Mouse (Mus musculus): ENCODE data around the gene Tubb5. TPM values are rescaled to one million over a fixed set of nuclear protein-coding genes. Genes with fewer than 3 reads are reported as not detected.

The Tubb5 gene
- total RNA-seq, 2 experiments from 2014 or later: 441 to 478 TPM

GRCm38 (mm10) chr17:35810900-35811648 lies 27.0 kb downstream of the Tubb5 start:
- intact Hi-C loops (cut with DNase I): no loop called here
- DNase-seq (ENCODE audit: low spot score in 2 of 2): no peak

- no peak for DNase-seq (ENCODE audit: low spot score in 2 of 2)
- intact Hi-C loops (cut with DNase I): no loop called here
Measured at GRCm38 (mm10) chr17:35809395-35809794, 28.7 kb downstream of the Tubb5 start.

DNA sequence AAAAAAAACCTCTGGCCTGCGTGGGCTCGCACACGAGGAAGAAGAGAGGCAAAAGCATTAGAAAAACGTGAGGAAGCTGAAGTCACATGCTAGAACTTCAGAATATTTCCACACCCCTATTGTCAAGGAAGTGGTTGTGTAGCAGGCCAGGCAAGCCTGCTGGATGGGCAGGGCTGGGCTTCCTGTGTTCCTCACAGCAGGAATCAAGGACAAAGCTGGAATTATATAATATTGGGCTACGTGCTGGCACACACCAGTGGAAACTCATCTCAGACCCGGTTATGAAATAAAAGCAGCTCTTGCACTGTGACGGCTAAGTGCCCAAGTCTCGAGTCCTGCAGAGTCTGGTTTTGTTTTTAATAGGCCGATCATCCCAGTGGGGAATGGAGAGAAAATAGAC lies 30.0 kb downstream of the Tubb5 start:
- intact Hi-C loops (cut with DNase I): no loop called here

DNA sequence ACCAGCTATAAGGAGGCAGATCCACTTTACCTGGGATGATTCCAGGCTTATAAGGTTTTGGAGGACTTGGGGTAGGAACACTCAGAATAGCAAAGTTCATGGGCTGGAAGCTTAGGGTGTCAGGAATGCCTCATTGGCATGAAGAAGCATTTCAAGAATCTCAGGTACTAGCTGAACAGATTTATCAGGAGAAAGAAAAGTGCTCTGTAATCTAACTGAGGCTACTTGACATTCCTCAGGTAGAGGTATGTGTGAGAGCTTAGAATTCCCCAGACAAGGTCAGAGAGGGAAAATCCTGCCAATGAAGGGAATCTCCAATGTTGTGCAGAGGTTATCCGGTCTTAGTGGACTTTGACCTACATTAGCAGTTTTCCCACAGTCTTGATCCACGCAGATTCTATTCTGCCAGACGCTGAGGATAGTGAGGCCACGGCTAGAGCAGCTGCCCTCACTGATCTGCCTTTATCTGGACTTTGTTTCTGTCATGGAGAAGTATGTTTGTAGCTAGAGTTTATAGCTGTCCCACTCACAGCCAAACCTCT lies 34.2 kb downstream of the Tubb5 start:
- intact Hi-C loops (cut with DNase I): no loop called here
- DNase-seq (ENCODE audit: low spot score in 2 of 2): no peak

More for the DNA sequence above, 30.0 kb downstream of the Tubb5 start:
- DNase-seq (ENCODE audit: low spot score in 2 of 2): no peak

DNA sequence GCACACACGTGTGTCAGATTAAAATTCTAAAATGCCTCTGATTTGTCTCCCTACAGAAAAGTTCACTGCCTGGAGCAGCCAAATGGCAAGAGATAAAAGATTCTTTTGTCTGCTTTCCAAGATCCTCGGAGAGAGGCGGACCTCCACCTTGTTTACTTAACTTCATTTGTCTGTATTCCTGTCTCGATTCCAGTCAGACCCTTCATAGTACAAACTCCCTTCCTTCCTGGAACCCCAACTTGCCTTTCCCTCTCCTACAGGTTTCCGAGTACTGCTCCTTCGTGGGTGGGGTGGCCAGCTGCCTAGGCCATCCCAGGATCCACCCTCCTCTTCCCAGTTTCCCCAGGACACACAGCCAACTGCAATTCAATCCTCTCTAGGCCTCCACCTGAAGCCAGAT lies 35.1 kb downstream of the Tubb5 start:
- no peak for DNase-seq (ENCODE audit: low spot score in 2 of 2)
- intact Hi-C loops (cut with DNase I): no loop called here

- no peak for DNase-seq (ENCODE audit: low spot score in 2 of 2)
- intact Hi-C loops (cut with DNase I): no loop called here
Measured at GRCm38 (mm10) chr17:35800905-35801304, 37.2 kb downstream of the Tubb5 start.

GRCm38 (mm10) chr17:35796835-35797234 lies 41.3 kb downstream of the Tubb5 start:
- DNase-seq (ENCODE audit: low spot score in 2 of 2): no peak

GRCm38 (mm10) chr17:35795656-35796055 lies 42.5 kb downstream of the Tubb5 start:
- DNase-seq (ENCODE audit: low spot score in 2 of 2): no peak
- intact Hi-C loops (cut with DNase I): no loop called here

More at GRCm38 (mm10) chr17:35796835-35797234, 41.3 kb downstream of the Tubb5 start:
- intact Hi-C loops (cut with DNase I): no loop called here

DNA sequence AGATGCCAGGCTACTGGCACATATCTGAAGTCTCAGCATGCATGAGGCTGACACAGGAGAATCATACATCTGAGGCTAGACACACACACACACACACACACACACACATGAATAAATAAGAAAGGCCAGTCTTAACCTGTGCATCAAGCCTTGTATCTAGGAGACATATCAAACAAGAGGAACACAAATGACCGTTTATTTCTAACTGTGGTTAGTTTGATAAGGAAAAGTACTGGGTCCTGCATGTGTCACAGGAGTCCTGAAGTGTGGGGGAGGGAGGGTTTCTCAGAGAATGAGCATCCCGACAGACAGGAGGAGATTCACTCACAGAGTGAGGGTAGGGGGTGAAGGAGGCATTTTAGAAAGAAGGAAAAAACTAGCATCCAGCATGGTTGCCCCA lies 43.0 kb downstream of the Tubb5 start:
- DNase-seq (ENCODE audit: low spot score in 2 of 2): no peak
- intact Hi-C loops (cut with DNase I): no loop called here

DNA sequence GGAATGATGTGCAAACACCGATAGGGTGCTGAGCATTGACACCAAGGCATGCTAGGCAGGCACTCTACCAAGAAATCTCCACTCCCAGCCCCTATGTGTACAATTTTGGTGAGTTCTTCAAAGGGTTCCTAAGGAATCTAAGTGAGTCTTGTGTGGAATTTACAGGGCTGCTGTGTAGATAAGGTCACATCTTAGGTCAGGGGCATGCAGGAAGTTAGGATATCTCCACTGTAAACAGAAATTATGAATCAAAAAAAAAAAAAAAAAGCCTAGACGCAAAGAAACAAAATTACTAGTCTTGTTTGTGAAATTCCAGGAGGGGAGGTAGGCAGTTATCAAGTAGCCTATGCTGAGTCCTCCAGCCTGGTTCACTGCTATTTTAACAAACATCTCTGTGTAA lies 45.3 kb downstream of the Tubb5 start:
- intact Hi-C loops (cut with DNase I): no loop called here
- DNase-seq (ENCODE audit: low spot score in 2 of 2): no peak

DNA sequence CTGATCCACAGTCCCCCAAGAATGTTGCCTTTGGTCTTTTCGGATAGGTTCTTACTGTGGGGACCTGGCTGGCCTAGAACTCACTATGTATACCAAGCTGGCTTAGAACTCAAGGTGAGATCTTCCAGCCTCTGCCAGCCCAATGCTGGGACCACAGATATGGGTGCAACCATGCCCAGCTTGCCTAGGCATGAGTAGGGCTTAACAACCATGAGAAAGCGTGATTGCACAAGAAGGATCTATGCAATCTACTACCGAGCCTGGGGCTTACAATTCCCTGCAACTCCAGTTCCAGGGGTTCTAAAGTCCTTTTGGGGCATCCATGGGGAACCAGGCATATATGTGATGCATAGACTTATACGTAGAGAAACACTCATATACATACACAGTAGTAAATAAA lies 47.2 kb downstream of the Tubb5 start:
- intact Hi-C loops (cut with DNase I): no loop called here
- DNase-seq (ENCODE audit: low spot score in 2 of 2): no peak

DNA sequence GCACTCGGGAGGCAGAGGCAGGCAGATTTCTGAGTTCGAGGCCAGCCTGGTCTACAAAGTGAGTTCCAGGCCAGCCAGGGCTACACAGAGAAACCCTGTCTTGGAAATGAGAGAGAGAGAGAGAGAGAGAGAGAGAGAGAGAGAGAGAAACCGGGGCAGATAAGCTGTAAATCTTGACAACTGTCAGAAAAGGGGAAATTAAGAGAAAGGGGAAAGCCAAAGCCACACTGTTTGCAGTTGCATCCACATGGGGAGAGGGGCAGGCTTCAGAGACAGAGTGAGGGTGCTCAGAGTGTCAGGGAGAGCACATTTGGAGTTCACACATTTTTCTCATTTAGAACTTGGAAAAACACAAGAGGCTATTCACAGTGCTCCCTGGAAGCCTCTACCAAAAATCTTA lies 50.1 kb downstream of the Tubb5 start:
- intact Hi-C loops (cut with DNase I): no loop called here
- DNase-seq (ENCODE audit: low spot score in 2 of 2): no peak

DNA sequence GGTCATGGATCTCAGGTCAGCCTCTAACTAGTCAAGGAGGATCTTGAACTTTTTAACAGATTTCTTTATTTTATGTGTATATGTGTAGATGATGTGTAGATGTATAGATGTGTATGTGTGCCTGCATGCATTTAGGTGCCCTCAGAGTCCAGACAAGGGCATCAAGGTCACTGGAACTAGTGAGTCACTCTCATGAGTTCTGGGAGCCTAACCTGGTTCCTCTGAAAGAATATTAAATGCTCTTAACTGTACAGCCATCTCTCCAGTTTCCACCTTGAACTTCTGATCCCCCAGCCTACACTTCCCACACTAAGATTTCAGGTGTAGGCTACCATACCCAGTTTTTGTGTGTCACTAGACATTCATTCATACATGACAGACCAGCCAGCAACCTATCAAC lies 50.6 kb downstream of the Tubb5 start:
- intact Hi-C loops (cut with DNase I): no loop called here
- DNase-seq (ENCODE audit: low spot score in 2 of 2): no peak

GRCm38 (mm10) chr17:35785140-35785539 lies 53.0 kb downstream of the Tubb5 start:
- no peak for DNase-seq (ENCODE audit: low spot score in 2 of 2)
- intact Hi-C loops (cut with DNase I): no loop called here

- DNase-seq (ENCODE audit: low spot score in 2 of 2): no peak
- intact Hi-C loops (cut with DNase I): loop anchor here (5.0 kb wide), 1 partner anchor 47 kb away; no protein-coding TSS in a partner anchor
Measured at GRCm38 (mm10) chr17:35783944-35784343, 54.2 kb downstream of the Tubb5 start.

Small RNA genes within 50 kb of the gene (microRNA-seq; reads per million reads assigned to microRNA genes)
- not detected for gene Gm28033

Other genes with a start within 250 kb of the Tubb5 start
- gene Sfta2, start 236.8 kb downstream of the Tubb5 start, total RNA-seq (2021): not detected
- gene Gm9573, start 211.7 kb downstream of the Tubb5 start, total RNA-seq (2021): not detected
- gene Mucl3, start 194.6 kb downstream of the Tubb5 start, total RNA-seq (2021): not detected
- gene Vars2, start 170.7 kb downstream of the Tubb5 start, total RNA-seq (2021): 10 to 100 TPM; 30.1 to 40.0 TPM
- 10 to 100 TPM; 26.8 to 29.9 TPM for gene Gtf2h4, start 164.6 kb downstream of the Tubb5 start, total RNA-seq (2021)
- 10 to 100 TPM; 52.5 to 69.9 TPM for gene Ddr1, start 133.7 kb downstream of the Tubb5 start, total RNA-seq (2021)
- gene Ier3, start 16.6 kb downstream of the Tubb5 start, total RNA-seq (2021): 10 to 100 TPM; 10.6 to 13.6 TPM
- 100 to 1,000 TPM; 146 to 149 TPM for gene Flot1, start 15.1 kb downstream of the Tubb5 start, total RNA-seq (2021)
- gene Mdc1, start 3.2 kb upstream of the Tubb5 start, total RNA-seq (2021): 10 to 100 TPM; 16.5 to 16.9 TPM
- gene Nrm, start 23.0 kb upstream of the Tubb5 start, total RNA-seq (2021): 1 to 10 TPM; 2.3 to 3.1 TPM
- gene Ppp1r18, start 27.3 kb upstream of the Tubb5 start, total RNA-seq (2021): 1 to 10 TPM; 9.2 to 9.3 TPM
- gene Dhx16, start 41.5 kb upstream of the Tubb5 start, total RNA-seq (2021): 10 to 100 TPM; 26.0 to 32.0 TPM
- 10 to 100 TPM; 58.4 to 62.0 TPM for gene 2310061I04Rik, start 59.1 kb upstream of the Tubb5 start, total RNA-seq (2021)
- gene Atat1, start 71.8 kb upstream of the Tubb5 start, total RNA-seq (2021): 10 to 100 TPM; 51.1 to 63.9 TPM
- 10 to 100 TPM; 38.0 to 46.2 TPM for gene Mrps18b, start 78.1 kb upstream of the Tubb5 start, total RNA-seq (2021)
- gene Ppp1r10, start 78.1 kb upstream of the Tubb5 start, total RNA-seq (2021): 10 to 100 TPM; 62.5 to 84.5 TPM
- gene Abcf1, start 131.5 kb upstream of the Tubb5 start, total RNA-seq (2021): 10 to 100 TPM; 71.0 to 77.8 TPM
- 100 to 1,000 TPM; 173 to 198 TPM for gene Gnl1, start 141.5 kb upstream of the Tubb5 start, total RNA-seq (2021)
- 10 to 100 TPM; 36.9 to 40.0 TPM for gene Prr3, start 141.9 kb upstream of the Tubb5 start, total RNA-seq (2021)
- gene H2-T24, start 182.3 kb upstream of the Tubb5 start, total RNA-seq (2021): 1 to 10 TPM; 1.1 to 2.2 TPM
- 10 to 100 TPM; 12.6 to 15.1 TPM for gene H2-T23, start 194.5 kb upstream of the Tubb5 start, total RNA-seq (2021)
- gene H2-T22, start 204.4 kb upstream of the Tubb5 start, total RNA-seq (2021): 10 to 100 TPM; 11.0 to 12.2 TPM
- gene Gm6034, start 204.7 kb upstream of the Tubb5 start, total RNA-seq (2021): under 1 TPM in 1 of 2 experiments, not detected in 1; 0.27 TPM
- 1 to 10 TPM in 1 of 2 experiments, under 1 TPM in 1; 0.59 to 1.9 TPM for gene Gm11127, start 220.1 kb upstream of the Tubb5 start, total RNA-seq (2021)